Mouse (Mus musculus) liver, adult 2 months (tissue): ENCODE data around the gene Sv2c. TPM values are rescaled to one million over a fixed set of nuclear protein-coding genes. Genes with fewer than 3 reads are reported as not detected.

Experiments
- DNase-seq: peaks from one replicate; pipeline ENCODE4 v3.0.0-alpha.2; 2011; ENCODE audit warnings: low read depth, low spot score; ENCODE audit errors: extremely low read depth
- H3K27ac ChIP-seq: fragments of 200-500 bp; replicated peaks from 2 replicates; pipeline ENCODE4 v1.5.1; 2012; ENCODE audit warnings: low read depth, mild to moderate bottlenecking, control low read depth, inconsistent platforms, low read length; ENCODE audit not compliant: insufficient read depth
- H3K27me3 ChIP-seq: fragments of 200-500 bp; 2 replicates; pipeline ENCODE4 v1.6.1; 2012; ENCODE audit warnings: mild to moderate bottlenecking, moderate library complexity, low read length, inconsistent platforms; ENCODE audit not compliant: control insufficient read depth, insufficient read depth
- H3K36me3 ChIP-seq: fragments of 200-500 bp; 2 replicates; pipeline ENCODE4 v1.6.1; 2012; ENCODE audit warnings: low read length, inconsistent platforms; ENCODE audit not compliant: control insufficient read depth, insufficient read depth
- H3K4me1 ChIP-seq: fragments of 200-500 bp; 2 replicates; pipeline ENCODE4 v1.6.1; 2011; ENCODE audit warnings: low read length; ENCODE audit not compliant: control insufficient read depth, insufficient read depth
- H3K4me3 ChIP-seq: fragments of 200-500 bp; 2 replicates; pipeline ENCODE4 v1.5.1; 2011; ENCODE audit warnings: low read depth, mild to moderate bottlenecking, control low read depth, low read length, moderate library complexity; ENCODE audit not compliant: insufficient read depth
- H3K79me2 ChIP-seq: fragments of 200-500 bp; 2 replicates; pipeline ENCODE4 v1.6.1; 2012; ENCODE audit warnings: inconsistent platforms, mild to moderate bottlenecking, low read length, moderate library complexity; ENCODE audit not compliant: control insufficient read depth, insufficient read depth
- H3K9ac ChIP-seq: fragments of 200-500 bp; 2 replicates; pipeline ENCODE4 v1.6.1; 2012; ENCODE audit warnings: low read depth, mild to moderate bottlenecking, control low read depth, inconsistent platforms, low read length
- CTCF ChIP-seq: fragments of 200-500 bp; IDR thresholded peaks from 2 replicates; pipeline ENCODE4 v1.5.1; 2011; ENCODE audit warnings: low read depth, low read length, control low read depth
- POLR2A ChIP-seq: fragments of 200-500 bp; IDR thresholded peaks from 2 replicates; pipeline ENCODE4 v1.6.1; 2011; ENCODE audit warnings: low read length, control low read depth; ENCODE audit not compliant: insufficient read depth; ENCODE audit errors: extremely low read depth
- WGBS: fragments of 180-500 bp; shearing (Covaris S2); methylation state at CpG from one replicate; pipeline ENCODE4 v1.1.7; 2018; 5-methylcytosine and 5-hydroxymethylcytosine counted together
- polyA plus RNA-seq: library from polyadenylated mRNA; depleted of rRNA; stranded (reverse); fragments of >200 nt; gene quantifications from 2 replicates; pipeline ENCODE4 v1.2.3, GENCODE M21; 2012; rRNA removed
- total RNA-seq: library from RNA; depleted of rRNA; stranded (reverse); fragments of >200 nt; gene quantifications from 2 replicates; pipeline ENCODE4 v1.2.3, GENCODE M21; 2014; rRNA removed

The Sv2c gene
- under 0.01 and 0.09 TPM in 2 replicates for total RNA-seq
- polyA plus RNA-seq, result 0.02 and 0.13 TPM in 2 replicates

GRCm38 (mm10) chr13:96132401-96132816, at the start of gene Sv2c:
TSS of gene Sv2c (minus strand) at chr13:96132577.
- no peaks in the 10 kb centered on the region for H3K36me3 ChIP-seq
- peaks cover 16% of the 10 kb centered on the region; the same call in 1 of the 2 replicates for H3K27me3 ChIP-seq
- H3K79me2 ChIP-seq, result no peaks in the 10 kb centered on the region
- H3K4me3 ChIP-seq, result no peak within 1 kb of the TSS
- TF ChIP-seq CTCF (no peak), POLR2A (no peak)
- H3K27ac ChIP-seq, result no peak within 1 kb of the TSS
- no peak within 1 kb of the TSS for H3K9ac ChIP-seq
- no peaks in the 10 kb centered on the region for H3K4me1 ChIP-seq
- WGBS, result under 1% methylated on average over 38 of the region's 44 CpGs
- no peak for DNase-seq

DNA sequence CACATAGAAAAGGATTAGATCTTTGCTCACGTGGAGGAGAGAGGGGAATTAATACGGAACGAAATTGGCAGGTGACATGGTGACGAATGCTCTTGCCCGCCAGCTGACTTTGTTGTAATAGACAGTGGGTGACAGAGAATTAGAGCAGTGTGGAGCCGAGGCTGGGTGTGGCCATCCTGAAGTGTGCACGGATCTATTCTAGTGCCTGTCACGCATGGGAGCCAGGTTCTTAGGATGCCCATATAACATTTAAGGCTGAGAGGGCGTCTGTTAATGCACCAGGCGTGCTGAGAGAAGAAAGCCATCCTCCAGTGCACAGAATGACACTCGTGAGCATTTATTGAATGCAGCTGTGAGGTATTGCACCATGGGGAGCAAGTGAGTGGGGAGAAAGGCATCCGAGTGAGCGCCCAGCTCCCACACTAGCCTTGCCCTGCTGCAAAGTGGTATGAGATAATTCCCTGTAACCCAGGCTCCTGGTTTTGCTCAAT, 48.3 kb upstream of the Sv2c start:
- no peak for DNase-seq

GRCm38 (mm10) chr13:96175591-96176212, 43.3 kb upstream of the Sv2c start:
- WGBS, result 81% methylated on average over 8 of the region's 8 CpGs
- TF ChIP-seq CTCF (no peak), POLR2A (no peak)

More for the DNA sequence above, 48.3 kb upstream of the Sv2c start:
- no peaks in the 10 kb centered on the region for H3K27me3 ChIP-seq
- TF ChIP-seq CTCF (no peak), POLR2A (no peak)
- no peak overlapping the region for H3K27ac ChIP-seq
- H3K9ac ChIP-seq, result no peak overlapping the region
- no peak overlapping the region for H3K4me3 ChIP-seq
- no peaks in the 10 kb centered on the region for H3K36me3 ChIP-seq
- H3K4me1 ChIP-seq, result no peaks in the 10 kb centered on the region
- WGBS, result 81% methylated on average over 13 of the region's 13 CpGs
- H3K79me2 ChIP-seq, result no peaks in the 10 kb centered on the region

GRCm38 (mm10) chr13:96173686-96174085, 41.3 kb upstream of the Sv2c start:
- WGBS, result 56% methylated on average over 3 of the region's 3 CpGs
- TF ChIP-seq POLR2A (no peak), CTCF (no peak)
- Histone ChIP-seq H3K4me3 (no peak overlapping the region), H3K4me1 (no peaks in the 10 kb centered on the region), H3K79me2 (no peaks in the 10 kb centered on the region), H3K27me3 (no peaks in the 10 kb centered on the region), H3K9ac (no peak overlapping the region), H3K27ac (no peak overlapping the region), H3K36me3 (no peaks in the 10 kb centered on the region)
- no peak for DNase-seq

More at GRCm38 (mm10) chr13:96175591-96176212, 43.3 kb upstream of the Sv2c start:
- no peaks in the 10 kb centered on the region for H3K4me1 ChIP-seq
- H3K36me3 ChIP-seq, result no peaks in the 10 kb centered on the region
- no peak for DNase-seq
- no peaks in the 10 kb centered on the region for H3K79me2 ChIP-seq
- no peak overlapping the region for H3K27ac ChIP-seq
- no peak overlapping the region for H3K4me3 ChIP-seq
- H3K27me3 ChIP-seq, result no peaks in the 10 kb centered on the region
- no peak overlapping the region for H3K9ac ChIP-seq

- DNase-seq, result no peak
- no peaks in the 10 kb centered on the region for H3K4me1 ChIP-seq
- no peak overlapping the region for H3K27ac ChIP-seq
- no peak overlapping the region for H3K4me3 ChIP-seq
- H3K79me2 ChIP-seq, result no peaks in the 10 kb centered on the region
- H3K36me3 ChIP-seq, result no peaks in the 10 kb centered on the region
- H3K9ac ChIP-seq, result no peak overlapping the region
- TF ChIP-seq POLR2A (no peak), CTCF (no peak)
- no peaks in the 10 kb centered on the region for H3K27me3 ChIP-seq
- WGBS, result 86% methylated on average over 3 of the region's 3 CpGs
Measured at GRCm38 (mm10) chr13:96172290-96172689, 39.9 kb upstream of the Sv2c start.
